Mouse (Mus musculus): ENCODE results near the gene Bhmt2. TPM values are rescaled to one million over a fixed set of nuclear protein-coding genes. Genes with fewer than 3 reads are reported as not detected.

The Bhmt2 gene
- polyA plus RNA-seq, 2 experiments: 13.6 to 16.8 TPM

DNA sequence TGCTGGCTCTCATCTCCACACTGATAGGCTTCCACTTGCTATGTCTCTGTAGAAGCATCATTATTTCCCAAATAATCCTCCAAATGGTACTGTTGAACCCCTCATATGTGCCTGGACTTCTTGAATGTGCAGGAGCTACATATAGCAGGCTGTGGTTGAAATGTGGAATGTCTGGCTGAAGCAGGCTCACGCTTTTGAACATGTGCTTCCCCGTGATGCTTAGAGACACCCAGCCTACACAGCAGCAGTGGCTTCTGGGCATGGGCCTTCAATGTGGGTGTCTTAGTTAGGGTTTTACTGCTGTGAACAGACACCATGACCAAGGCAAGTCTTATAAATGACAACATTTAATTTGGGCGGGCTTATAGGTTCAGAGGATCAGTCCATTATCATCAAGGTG, 66.4 kb downstream of the Bhmt2 start:
- H3K9ac ChIP-seq (replicated peaks): no peak overlapping the region
- H3K9me3 ChIP-seq (ENCODE audit: control insufficient read depth, low read length): no peaks in the 10 kb centered on the region
- no peak for DNase-seq (ENCODE audit: low read depth in 3 of 3, low spot score in 3 of 3)
- no peak overlapping the region for H3K27ac ChIP-seq
- H3K4me2 ChIP-seq (ENCODE audit: low read depth): no peak overlapping the region
- H3K4me3 ChIP-seq (ENCODE audit: insufficient read depth in 1 of 2, low read depth in 2 of 2, low read length in 2 of 2): no peak overlapping the region
- no peak for ATAC-seq (ENCODE audit: insufficient read depth)
- no peaks in the 10 kb centered on the region for H3K27me3 ChIP-seq (ENCODE audit: control insufficient read depth, insufficient read depth, low read length)
- no peaks in the 10 kb centered on the region for H3K4me1 ChIP-seq (replicated peaks; ENCODE audit: control insufficient read depth in 2 of 2, insufficient read depth in 2 of 2, low read length in 1 of 2)
- H3K36me3 ChIP-seq (replicated peaks; ENCODE audit: control insufficient read depth, insufficient read depth, low read depth): no peaks in the 10 kb centered on the region
- TF ChIP-seq CTCF (IDR thresholded peaks at IDR 0.05; ENCODE audit: low read depth) (no peak), EP300 (IDR thresholded peaks at IDR 0.05; ENCODE audit: low read depth) (no peak)
- WGBS (ENCODE audit: insufficient replicate concordance): 66% methylated on average over 3 of the region's 3 CpGs

DNA sequence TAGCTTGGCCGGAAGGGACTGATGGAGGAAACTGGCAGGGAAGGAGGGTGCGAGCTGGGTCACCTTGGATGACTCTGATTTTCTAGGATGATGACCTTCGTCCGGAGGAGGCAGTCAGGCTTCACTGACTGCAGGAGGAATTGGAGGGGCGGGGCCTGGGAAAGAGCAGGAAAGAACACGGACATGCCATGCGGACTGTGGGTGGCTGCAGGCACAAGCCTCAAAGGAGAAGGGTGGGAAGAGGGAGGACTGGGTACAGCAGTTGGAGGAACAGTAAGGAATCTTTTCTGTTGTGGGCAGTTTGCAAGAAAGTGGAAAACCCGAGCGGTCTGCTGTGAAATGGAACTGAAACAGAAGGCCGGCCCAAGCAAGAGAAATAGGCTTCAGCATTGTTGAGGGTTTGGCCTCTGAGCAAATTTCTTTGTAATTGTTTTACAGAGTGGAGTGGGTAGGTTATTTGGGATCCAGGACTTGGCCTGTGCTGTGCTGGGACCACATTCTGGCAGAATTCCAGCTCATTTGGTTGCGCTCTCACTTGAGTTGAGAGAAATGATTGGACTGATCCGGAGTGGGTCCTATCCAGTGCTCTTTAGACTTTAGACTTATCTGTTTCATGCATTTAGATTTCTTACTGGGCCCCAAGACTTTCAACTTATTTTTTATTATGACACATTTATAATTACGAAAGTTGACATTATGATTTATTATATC, 67.1 kb downstream of the Bhmt2 start:
- WGBS (ENCODE audit: insufficient replicate concordance): 71% methylated on average over 13 of the region's 13 CpGs
- Histone ChIP-seq H3K4me3 (ENCODE audit: insufficient read depth in 1 of 2, low read depth in 2 of 2, low read length in 2 of 2) (no peak overlapping the region), H3K27ac (no peak overlapping the region), H3K27me3 (ENCODE audit: control insufficient read depth, insufficient read depth, low read length) (no peaks in the 10 kb centered on the region), H3K4me2 (ENCODE audit: low read depth) (no peak overlapping the region), H3K4me1 (replicated peaks; ENCODE audit: control insufficient read depth in 2 of 2, insufficient read depth in 2 of 2, low read length in 1 of 2) (no peaks in the 10 kb centered on the region), H3K36me3 (replicated peaks; ENCODE audit: control insufficient read depth, insufficient read depth, low read depth) (no peaks in the 10 kb centered on the region), H3K9ac (replicated peaks) (no peak overlapping the region), H3K9me3 (ENCODE audit: control insufficient read depth, low read length) (no peaks in the 10 kb centered on the region)
- TF ChIP-seq EP300 (IDR thresholded peaks at IDR 0.05; ENCODE audit: low read depth) (no peak), CTCF (IDR thresholded peaks at IDR 0.05; ENCODE audit: low read depth) (no peak)
- ATAC-seq (ENCODE audit: insufficient read depth) (no peak), DNase-seq (ENCODE audit: low read depth in 3 of 3, low spot score in 3 of 3) (no peak)

Other genes starting within 250 kb of the Bhmt2 start
- 1.9 and 2.8 TPM in 2 replicates for gene Jmy, start 174.5 kb downstream of the Bhmt2 start, polyA plus RNA-seq (2012; rRNA removed)
- gene Jmy, start 174.5 kb downstream of the Bhmt2 start, polyA plus RNA-seq (2014; fragmentation: Nextera tagmentation; extraction: Ambion mirVana): 2.3 TPM in 2 replicates
- gene Bhmt, start 36.3 kb downstream of the Bhmt2 start, polyA plus RNA-seq (2012; rRNA removed): 12.1 and 24.5 TPM in 2 replicates
- 71.1 and 81.8 TPM in 2 replicates for gene Bhmt, start 36.3 kb downstream of the Bhmt2 start, polyA plus RNA-seq (2014; fragmentation: Nextera tagmentation; extraction: Ambion mirVana)
- gene Dmgdh, start 131 bp upstream of the Bhmt2 start, polyA plus RNA-seq (2012; rRNA removed): 6.8 and 9.7 TPM in 2 replicates
- gene Dmgdh, start 131 bp upstream of the Bhmt2 start, polyA plus RNA-seq (2014; fragmentation: Nextera tagmentation; extraction: Ambion mirVana): 12.0 and 13.1 TPM in 2 replicates
- 4.0 and 4.2 TPM in 2 replicates for gene Arsb, start 97.3 kb upstream of the Bhmt2 start, polyA plus RNA-seq (2012; rRNA removed)
- gene Arsb, start 97.3 kb upstream of the Bhmt2 start, polyA plus RNA-seq (2014; fragmentation: Nextera tagmentation; extraction: Ambion mirVana): 2.8 and 3.4 TPM in 2 replicates

Measured in liver, embryonic 14.5 days (tissue).